Mouse (Mus musculus) heart, postnatal 10 days (tissue): ENCODE results near the gene Aip. TPM values are rescaled to one million over a fixed set of nuclear protein-coding genes. Genes with fewer than 3 reads are reported as not detected.
"Not testable (repeated sequence)": the region's sequence is repeated elsewhere in the genome, so short reads cannot be mapped to it uniquely, and the experiment has no call there.

ENCODE experiments used
- DNase-seq, 2 experiments: peaks; one replicate each; pipeline ENCODE4 v3.0.0; 2021
- intact Hi-C: fragments of 180-260 bp; cut with DNase I; formaldehyde crosslinking; loops from one replicate; pipeline ENCODE4 v1.15.1; 2025
- total RNA-seq, 2 experiments: library from RNA; stranded (reverse); gene quantifications; 2 replicates each; pipeline ENCODE4 v1.2.3; 2021

The Aip gene
- total RNA-seq, 2 experiments from 2014 or later: 47.7 to 62.6 TPM

DNA sequence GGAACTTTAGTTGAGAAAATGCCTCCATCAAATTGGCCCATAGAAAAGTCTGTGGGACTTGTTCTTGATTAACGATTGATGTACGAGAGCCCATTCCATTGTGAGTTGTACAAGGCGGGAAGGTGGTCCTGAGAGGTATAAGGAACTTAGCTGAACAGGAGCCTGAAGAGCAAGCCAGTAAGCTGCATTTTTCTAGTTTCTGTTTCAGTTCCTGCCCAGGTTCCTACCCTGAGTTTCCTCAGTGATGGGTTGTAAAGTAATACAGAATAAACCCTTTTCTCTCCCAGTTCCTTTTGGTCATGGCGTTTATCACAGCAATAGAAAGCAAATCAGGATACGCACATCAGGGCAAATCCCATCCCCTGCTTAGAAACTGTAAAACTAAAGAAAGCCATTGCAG lies 12.3 kb upstream of the Aip start:
- DNase-seq: no peak
- intact Hi-C loops: no loop called here

DNA sequence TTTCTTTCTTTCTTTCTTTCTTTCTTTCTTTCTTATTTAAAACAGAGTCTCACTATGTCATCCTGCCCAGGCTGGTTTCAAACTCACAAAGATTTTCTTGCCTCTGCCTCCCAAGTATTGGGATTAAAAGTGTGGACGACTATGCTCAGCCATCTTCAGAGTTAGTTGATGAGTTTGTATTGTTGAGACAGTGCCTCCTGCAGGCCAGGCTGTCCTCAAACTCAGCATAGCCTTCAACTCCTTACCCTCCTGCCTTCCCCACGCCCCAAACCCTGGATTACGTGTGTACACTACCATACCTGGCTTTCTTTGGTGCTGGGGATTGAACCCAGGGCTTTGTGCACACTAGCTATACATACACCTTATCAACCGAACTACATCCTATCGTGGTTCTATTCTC lies 10.8 kb upstream of the Aip start:
- intact Hi-C loops: no loop called here
- DNase-seq: no peak

DNA sequence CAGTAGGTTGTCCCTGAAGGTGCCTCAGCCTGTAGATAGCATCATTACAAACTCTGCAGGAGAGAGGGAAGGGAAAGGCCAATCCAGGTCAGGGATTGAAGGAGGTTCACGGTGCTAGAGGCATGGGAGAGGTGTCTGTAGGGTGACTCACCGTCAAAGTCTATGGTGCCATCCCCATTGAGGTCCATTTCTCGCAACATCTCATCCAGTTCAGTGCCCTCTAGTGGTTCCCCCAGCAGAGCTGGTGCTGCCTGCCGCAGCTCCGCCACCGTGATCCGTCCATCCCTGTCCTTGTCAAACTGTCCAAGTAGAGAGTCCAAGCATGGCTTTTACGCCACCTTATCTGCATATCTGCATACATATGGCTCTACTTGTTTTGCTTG lies 10.3 kb upstream of the Aip start:
- intact Hi-C loops, DNase-seq: not testable (repeated sequence)

DNA sequence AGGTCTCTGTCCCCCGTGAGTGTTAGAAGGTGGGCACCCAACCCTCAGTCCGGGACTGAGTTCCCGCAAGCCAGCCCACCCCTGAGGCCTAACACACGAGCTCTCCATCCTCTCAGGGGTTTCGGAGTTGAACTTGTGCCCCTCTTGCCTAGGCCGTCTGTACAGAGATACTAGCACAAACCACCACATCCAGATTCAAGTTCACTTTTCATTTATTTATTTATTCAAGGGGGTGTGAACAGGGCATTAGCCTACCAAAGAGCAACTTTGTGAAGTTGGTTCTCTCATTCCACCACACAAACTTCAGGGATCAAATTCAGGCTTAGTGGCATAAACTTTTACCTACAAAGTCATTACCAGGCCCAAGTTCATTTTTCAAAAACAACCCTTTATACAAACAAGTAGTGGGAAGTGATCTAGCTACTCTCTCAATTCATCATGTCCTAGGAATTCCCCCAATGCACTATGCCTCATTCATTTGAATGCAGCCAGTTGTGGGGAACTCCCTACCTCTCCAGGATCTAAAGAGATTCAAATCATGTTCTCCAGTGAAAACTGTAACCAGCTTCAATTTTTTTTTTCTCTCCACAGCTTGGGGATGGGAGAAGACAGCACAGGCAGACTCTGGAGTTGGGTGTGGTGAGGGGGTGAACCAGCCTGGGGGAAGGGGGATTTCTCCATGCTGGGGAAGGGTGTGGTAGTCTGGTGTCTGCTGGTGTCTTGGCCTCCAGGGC lies 9.7 kb upstream of the Aip start:
- intact Hi-C loops, DNase-seq: not testable (repeated sequence)

DNA sequence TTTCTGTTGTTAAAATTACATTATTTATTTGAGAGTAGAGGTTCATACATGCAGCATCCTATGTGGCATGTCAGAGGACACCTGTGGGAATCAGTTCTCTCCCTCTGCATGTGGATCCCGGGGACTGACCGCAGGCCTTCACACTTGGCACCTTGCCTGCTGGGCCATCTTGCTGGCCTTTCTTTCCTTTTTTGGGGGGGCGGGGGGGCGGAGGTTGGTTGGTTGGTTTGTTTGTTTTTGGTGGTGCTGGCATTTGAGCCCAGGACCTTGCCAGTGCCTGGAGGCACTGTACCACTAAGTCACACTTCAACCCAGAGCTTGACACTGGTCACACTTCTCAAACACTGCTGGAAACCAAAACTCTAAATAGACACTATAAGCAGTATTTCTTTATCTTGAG lies 8.7 kb upstream of the Aip start:
- no peak for DNase-seq
- intact Hi-C loops: no loop called here

DNA sequence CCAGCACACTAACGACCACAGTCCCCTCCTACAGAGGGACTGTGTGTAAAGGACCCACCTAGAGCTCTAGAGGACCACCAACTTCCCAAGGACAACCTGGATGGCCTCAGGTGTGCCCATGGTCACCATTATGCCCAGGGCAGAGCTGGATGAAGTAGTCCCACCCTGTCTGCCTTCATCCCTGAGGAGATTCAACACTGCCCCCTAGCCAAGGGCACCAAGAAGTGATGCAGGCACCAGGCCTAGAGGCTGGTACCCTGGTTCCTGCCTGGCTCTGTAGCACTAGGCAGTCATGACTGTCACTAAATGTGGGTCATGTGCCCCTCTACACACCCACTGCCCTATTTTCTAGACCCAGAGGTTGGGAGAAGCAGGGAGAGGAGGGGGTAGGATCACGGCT lies 6.1 kb upstream of the Aip start:
- DNase-seq: no peak
- intact Hi-C loops: loop anchor here (2.0 kb wide), 1 partner anchor 15 kb away; no protein-coding TSS in a partner anchor

DNA sequence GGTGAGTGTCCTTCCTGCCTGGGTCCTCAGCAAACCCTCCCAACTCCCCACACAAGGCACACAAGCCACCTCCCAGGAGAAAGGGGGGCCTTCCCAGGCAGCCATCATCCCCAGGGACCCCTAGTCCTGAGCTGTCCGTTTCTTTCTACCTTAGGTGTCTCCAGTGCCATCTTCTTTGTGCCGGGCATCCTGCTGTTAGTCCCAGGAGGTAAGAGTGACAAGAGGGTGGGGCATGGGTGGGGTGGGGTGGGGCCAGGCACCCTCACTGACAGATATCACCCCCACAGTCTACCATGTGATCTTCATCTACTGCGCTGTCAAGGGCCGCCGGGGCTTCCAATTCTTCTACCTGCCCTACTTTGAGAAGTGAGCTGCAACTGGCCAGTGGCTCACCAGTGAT lies 5.4 kb upstream of the Aip start:
- intact Hi-C loops: loop anchor here (2.0 kb wide), 1 partner anchor 16 kb away; no protein-coding TSS in a partner anchor
- DNase-seq: no peak

DNA sequence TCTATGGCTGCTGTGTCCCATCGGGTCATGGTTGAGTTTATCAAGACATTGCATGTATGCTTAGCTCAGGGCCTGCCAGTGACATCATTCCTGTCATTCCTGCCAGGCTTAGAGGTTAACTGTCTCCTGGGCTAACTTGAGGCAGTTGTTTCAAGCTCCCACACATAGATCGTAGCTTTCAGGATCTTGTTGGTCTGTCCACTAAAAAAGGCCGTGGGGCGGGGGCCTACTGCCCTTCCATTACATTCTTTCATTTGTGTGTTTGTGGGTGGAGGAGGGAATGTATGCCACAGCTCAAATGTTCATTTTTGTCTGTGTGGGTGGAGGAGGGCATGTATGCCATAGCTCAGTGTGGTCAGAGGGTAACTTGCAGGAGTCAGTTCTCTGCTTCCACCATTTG lies 4.4 kb upstream of the Aip start:
- intact Hi-C loops: loop anchor here (2.0 kb wide), 1 partner anchor 17 kb away; no protein-coding TSS in a partner anchor
- DNase-seq: peak; percentile 44 to 46

DNA sequence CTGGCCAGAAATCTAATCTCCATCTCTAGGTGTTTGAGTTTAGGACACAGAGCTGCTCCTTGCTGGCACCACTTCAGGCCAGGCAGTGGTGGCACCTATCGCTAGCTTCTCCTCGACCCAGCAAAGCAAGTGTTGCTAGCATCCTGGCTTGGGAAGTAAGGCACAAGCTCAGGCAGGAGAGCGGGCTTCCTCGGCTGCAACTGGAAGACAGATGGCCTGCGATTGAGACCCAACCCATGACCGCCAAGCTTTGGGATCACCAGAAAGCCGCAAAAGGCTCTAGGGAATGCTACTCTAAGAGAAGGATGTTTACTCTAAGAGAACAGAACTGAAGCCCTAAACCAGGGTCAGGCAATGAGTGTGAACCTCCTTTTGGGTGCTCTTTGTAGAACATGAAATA lies 3.8 kb upstream of the Aip start:
- no peak for DNase-seq
- intact Hi-C loops: no loop called here

DNA sequence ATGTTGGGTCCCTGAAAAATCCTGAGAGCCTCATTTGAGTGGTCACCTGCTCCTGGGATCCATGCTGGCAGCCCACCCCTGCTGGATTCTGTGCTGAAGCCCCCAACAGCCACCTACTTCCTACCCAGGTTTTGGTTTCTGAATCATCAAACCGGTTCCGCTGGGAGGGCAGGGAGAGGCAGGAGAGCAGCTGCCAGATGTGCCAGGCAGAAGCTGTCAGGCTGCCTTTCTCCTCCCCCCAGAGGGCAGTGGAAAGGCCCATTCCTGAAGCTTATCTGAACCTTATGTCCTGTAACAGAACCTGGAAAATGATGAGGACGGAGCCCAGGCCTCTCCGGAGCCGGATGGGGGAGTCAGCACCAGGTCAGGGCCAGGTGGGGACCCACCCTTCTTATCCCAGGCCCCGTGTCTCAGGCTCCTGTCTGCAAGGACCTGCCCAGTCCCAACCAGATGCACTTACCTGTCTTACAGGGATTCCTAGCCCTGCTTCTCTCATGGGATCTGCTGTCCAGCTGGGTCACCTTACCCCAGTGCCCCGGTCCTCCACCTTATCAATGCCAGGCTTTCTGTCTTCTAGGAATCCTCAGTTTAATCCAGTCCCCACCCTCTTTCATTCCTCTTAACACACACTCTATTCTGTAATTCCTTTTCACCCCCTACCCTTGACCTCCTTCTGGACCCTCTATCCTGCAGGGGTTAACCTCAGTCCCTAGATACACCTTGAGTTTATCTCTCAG lies 1.3 kb upstream of the Aip start:
- peak in 1 of 2 experiments; percentile 27 for DNase-seq
- intact Hi-C loops: loop anchor here (2.0 kb wide), 1 partner anchor 36 kb away; the partner anchor contains the start of gene Rps6kb2

DNA sequence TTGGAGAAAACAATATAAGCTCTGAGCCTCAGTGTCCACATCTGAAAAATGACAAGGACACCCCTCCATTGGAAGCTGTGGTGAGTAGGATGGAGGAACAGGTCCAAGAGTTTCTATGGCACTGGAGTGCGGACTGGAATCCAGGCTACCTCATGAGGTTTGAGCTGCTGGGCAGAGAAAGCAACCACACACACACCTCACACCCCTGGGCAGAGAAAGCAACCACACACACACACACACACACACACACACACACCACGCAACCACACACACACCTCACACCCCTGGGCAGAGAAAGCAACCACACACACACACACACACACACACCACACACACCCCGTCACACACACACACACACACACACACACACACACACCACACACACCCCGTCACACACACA lies 390 bp downstream of the Aip start:
- intact Hi-C loops: not testable (repeated sequence)
- peak in 1 of 2 experiments; percentile 28 for DNase-seq

DNA sequence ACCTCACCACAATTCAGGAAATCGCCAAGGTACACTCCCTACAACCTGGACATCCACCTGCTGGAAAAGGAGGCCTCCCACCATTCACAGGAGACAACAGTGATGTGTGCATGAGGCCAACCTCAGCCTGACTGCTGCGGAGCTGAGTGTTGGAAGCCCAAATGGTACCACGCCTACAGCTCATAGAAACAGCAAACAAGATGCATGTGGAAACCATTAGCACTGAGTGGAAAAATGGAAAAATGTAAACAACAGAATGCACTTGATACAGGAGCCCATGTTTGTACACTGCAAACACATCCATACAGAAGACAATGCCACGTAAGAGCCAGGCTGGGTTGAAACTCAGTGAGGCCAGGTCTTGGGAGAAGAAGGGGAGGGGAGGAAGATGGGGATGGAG lies 1.2 kb downstream of the Aip start:
- intact Hi-C loops: no loop called here

DNA sequence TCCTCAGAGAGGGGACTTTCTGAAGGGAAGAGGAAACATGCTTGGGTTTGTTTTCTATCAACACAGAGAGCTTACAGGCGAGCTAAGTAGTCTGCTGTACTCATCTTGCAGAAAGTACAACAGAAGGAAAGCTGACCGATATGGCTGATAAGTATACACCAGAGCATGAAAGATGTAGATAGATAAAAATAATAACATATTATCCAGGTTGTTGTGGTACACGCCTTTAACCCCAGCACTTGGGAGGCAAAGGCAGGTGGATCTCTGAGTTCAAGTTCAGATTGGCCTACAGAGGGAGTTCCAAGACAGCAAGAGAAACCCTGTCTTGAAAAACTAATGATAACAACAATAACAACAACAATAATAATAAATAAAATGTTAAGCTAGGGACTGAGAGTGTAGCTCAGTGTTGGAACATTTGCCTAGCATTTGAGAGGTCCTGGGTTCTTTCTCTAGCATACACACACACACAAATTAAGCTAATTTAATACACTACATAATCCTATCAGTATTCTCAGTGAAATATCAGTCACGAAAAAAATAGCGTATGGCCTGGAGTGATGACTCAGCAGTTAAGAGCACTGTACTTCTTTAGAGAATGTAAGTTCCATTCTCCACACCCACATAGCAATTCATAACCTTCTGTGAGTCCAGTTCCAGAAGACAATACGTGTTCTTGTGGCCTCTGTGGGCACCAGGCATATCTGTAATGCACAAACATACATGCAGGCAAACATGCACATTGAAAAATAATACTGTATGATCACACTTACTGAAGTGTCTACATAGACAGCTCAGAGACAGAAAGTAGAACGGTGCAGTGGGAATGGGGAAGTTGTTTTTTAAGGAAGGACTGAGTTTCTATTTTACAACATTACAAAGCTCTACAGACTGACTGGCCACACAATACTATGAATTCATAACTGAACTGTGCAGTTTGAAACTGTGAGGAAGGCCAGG lies 3.0 kb downstream of the Aip start:
- intact Hi-C loops: no loop called here
- DNase-seq: no peak

More for the DNA sequence above, 1.2 kb downstream of the Aip start:
- no peak for DNase-seq

DNA sequence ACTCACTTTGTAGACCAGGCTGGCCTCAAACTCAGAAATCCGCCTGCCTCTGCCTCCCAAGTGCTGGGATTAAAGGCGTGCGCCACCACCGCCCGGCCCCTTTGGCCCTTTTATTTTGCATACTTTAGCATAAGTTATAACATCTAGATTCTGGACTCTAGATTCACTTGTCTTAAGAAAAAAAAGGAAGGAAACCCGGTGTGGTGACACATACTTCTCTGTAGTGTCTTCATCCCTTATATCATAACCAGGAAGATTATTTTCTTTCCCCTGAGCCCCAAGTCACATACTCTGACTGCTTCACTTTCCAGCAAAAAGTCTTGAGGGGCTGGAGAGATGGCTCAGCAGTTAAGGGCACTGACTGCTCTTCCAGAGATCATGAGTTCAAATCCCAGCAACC lies 3.8 kb downstream of the Aip start:
- intact Hi-C loops, DNase-seq: not testable (repeated sequence)

DNA sequence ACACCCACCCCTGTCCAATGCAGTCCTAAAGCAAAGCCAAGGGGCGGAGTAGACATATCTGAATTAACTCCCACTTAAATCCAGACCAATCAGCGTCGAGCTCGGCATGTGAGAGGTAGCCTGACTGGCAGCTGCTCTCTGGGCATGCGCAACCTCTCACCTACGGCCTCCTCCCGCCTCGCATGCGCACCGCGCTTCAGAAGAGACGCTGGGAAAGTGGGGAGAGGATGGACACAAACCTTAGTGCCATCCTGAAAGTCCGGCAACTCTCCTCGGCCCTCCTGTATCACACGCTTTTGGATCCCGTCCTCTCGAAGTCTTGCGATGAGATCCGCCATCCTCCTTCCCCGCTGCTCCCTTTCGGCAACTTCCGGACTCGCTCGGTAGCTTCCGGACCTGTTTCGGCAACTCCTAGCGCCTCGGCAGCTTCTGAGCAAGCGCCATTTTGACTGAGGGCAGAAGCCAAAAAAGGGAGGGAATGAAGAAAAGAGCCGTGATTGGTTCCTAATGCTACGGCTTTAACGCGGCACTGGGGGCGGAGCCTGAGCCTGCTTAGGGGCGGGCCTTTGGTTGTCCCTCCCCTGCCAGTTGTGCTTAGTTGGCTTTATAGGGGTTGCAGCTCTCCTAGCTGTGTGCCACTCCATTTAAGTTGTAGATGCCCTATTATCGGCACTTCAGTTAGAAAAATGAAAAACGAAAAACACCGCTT lies 4.4 kb downstream of the Aip start:
- intact Hi-C loops: no loop called here
- DNase-seq: peak; percentile 99 to 100

DNA sequence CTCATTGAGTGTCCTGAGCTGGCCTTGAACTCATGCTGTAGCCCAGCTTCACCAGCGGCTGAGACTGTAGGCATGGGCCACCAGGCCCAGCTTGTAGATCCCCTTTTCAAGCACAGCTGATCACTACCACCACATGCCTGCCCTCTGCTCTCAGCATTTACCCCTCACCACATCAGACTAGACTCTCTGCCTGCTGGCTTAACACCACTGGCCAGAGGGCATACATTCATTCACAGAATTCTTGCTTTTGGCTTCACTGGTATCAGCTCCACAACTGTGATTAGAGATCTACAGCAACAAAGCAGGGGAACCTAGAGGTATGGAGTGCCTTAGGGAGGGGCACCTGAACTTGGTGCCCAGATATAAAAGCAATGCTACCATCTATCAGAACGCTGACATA lies 5.2 kb downstream of the Aip start:
- DNase-seq: no peak
- intact Hi-C loops: no loop called here

DNA sequence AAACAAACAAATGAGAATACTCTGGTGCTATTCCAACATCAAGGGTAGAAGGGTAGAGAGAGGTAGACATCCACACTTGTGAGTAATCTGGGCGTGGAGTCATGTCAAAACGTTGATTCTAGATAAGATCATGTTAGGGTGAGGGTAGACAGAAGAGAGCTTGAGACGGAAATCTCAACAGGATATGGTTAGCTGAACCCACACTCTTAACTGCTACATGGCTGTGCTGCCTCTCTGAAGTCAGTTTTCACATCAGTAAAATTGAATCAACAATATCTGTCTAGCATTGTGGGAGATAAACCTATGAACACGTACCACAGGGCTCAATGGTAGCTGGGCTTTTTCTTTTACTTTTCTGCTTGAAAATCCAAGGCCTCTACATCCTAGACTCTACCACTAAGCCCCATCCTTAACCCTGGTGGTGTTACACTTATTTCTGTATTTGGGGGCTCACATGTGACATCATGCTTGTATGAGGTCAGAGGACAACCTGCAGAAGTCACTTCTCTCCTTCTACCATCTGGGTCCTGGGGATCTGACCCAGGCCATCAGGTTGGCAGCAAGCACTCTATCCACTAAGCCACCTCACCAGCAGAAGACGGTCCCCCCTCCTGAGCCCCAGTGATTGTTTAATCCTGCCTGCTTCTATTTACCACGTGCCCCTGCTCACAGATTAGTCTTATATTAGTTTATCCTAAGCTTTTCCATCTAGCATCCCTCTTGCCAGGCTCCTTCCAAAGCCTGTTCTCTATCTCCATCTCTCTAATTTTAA lies 5.8 kb downstream of the Aip start:
- DNase-seq: no peak
- intact Hi-C loops: no loop called here

DNA sequence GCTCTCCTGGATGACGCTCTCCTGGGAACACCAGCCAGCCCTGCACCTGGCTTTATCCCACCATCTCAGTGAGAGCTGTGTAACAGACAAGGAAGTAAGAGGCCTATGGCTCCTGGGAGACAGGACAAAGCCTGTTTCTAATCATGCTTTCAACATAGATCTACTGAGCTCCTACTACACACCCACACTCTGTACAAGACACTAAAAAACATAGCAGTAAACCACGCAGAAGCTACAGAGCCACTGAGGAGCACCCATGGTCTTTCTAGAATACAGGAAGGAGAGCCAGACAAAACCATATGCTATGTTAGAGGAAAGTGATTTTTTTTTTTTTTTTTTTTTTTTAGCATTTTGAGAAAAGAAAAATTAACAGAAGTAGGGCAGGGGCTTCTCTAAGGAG lies 7.3 kb downstream of the Aip start:
- intact Hi-C loops: no loop called here
- no peak for DNase-seq

DNA sequence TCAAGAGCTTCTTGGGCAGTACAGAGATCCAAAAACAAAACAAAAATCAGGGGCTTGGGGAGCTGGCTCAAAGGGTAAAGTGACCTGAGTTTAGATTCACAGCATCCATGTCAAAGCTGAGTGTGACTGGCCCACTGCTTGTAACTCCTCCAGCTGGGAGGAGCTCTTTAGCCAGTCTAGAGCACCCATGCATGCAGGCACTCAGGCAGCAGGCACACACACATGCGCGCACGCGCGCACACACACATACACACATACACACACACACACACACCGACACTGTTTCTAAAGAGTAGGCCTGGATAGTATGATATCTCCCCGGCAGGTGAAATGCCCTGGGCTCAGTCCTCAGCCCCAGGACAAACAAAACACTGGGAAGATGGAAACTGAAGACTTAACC lies 8.7 kb downstream of the Aip start:
- DNase-seq: no peak
- intact Hi-C loops: no loop called here

DNA sequence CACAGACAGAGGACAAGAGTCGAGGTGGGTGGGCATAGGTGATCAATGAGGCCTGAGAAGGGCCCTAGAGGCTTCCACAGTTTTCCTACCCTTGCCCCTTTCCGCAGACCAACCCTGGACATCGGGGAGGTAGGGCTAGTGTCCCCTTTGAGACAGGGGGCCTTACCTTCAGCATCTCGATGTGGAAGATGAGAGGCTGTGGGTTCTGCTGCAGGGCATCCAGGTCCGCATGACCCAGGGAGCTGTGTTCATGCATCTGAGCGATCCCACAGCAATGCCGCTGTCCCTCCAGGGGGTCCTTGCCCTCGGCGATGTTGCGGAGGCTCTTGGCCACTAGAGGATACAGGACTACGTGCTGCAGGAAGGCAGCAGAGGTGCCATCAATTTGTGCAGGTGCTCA lies 9.8 kb downstream of the Aip start:
- no peak for DNase-seq
- intact Hi-C loops: no loop called here
